Mouse (Mus musculus) bone marrow macrophage, adult 2 months (primary cell): ENCODE results near the gene Bcor.

Experiments used
- CTCF ChIP-seq: IDR thresholded peaks from 2 replicates; pipeline ENCODE4 v1.5.1; 2012; ENCODE audit warnings: low read depth, mild to moderate bottlenecking, low read length, moderate library complexity
- POLR2A ChIP-seq: IDR thresholded peaks from 2 replicates; pipeline ENCODE4 v1.6.1; 2012; ENCODE audit warnings: mild to moderate bottlenecking, low read depth, low read length, borderline replicate concordance

GRCm38 (mm10) chrX:12001969-12002368, 158.2 kb downstream of the Bcor start:
- TF ChIP-seq POLR2A (no peak), CTCF (no peak)
